Mouse (Mus musculus) testis, postnatal 14 days (tissue): ENCODE data around the gene Tulp3.
A peak's percentile ranks its signal among the peaks of the same experiment; 100 is the strongest.
"Not testable (repeated sequence)": the region's sequence is repeated elsewhere in the genome, so short reads cannot be mapped to it uniquely, and the experiment has no call there.

Experiments
- DNase-seq: peaks from one replicate; pipeline ENCODE4 v3.0.0; 2021; ENCODE audit warnings: low spot score

Gene Tulp3

GRCm38 (mm10) chr6:128355726-128356416 lies at the start of gene Tulp3:
TSS of gene Tulp3 (minus strand) at chr6:128355851.
- DNase-seq = peak; percentile 94

- no peak for DNase-seq
Observed at GRCm38 (mm10) chr6:128404708-128405107, 49.1 kb upstream of the Tulp3 start.

- DNase-seq = peak; percentile 51
Observed at GRCm38 (mm10) chr6:128399421-128400185, 44.0 kb upstream of the Tulp3 start.

GRCm38 (mm10) chr6:128398996-128399395 lies 43.3 kb upstream of the Tulp3 start, which contains the start of gene Nrip2:
TSS of gene Nrip2 (plus strand) at chr6:128399296.
- DNase-seq = no peak

GRCm38 (mm10) chr6:128397574-128398261 lies 42.1 kb upstream of the Tulp3 start:
- DNase-seq = no peak

GRCm38 (mm10) chr6:128390683-128391082 lies 35.0 kb upstream of the Tulp3 start:
- no peak for DNase-seq

GRCm38 (mm10) chr6:128389185-128389584 lies 33.5 kb upstream of the Tulp3 start:
- no peak for DNase-seq

GRCm38 (mm10) chr6:128385026-128385425 lies 29.4 kb upstream of the Tulp3 start:
- no peak for DNase-seq

- no peak for DNase-seq
Observed at GRCm38 (mm10) chr6:128383752-128384151, 28.1 kb upstream of the Tulp3 start.

- no peak for DNase-seq
Observed at GRCm38 (mm10) chr6:128381254-128381653, 25.6 kb upstream of the Tulp3 start.

- not testable (repeated sequence) for DNase-seq
Observed at GRCm38 (mm10) chr6:128380594-128381167, 25.0 kb upstream of the Tulp3 start.

- DNase-seq = no peak
Observed at GRCm38 (mm10) chr6:128379636-128380035, 24.0 kb upstream of the Tulp3 start.

- no peak for DNase-seq
Observed at GRCm38 (mm10) chr6:128376371-128377085, 20.9 kb upstream of the Tulp3 start.

- no peak for DNase-seq
Observed at GRCm38 (mm10) chr6:128375192-128375591, 19.5 kb upstream of the Tulp3 start, which contains the start of the genes Tex52 and Gm44596. TSS of gene Tex52 (plus strand) at chr6:128375456. TSS of gene Gm44596 (plus strand) at chr6:128375503.

- no peak for DNase-seq
Observed at GRCm38 (mm10) chr6:128370040-128370439, 14.4 kb upstream of the Tulp3 start.

- DNase-seq = no peak
Observed at GRCm38 (mm10) chr6:128366466-128366865, 10.8 kb upstream of the Tulp3 start.

GRCm38 (mm10) chr6:128364721-128365120 lies 9.1 kb upstream of the Tulp3 start:
- DNase-seq = no peak

GRCm38 (mm10) chr6:128363007-128363825 lies 7.6 kb upstream of the Tulp3 start:
- no peak for DNase-seq

GRCm38 (mm10) chr6:128362381-128363006 lies 6.8 kb upstream of the Tulp3 start, which contains the start of the genes Rhno1 and Foxm1:
TSS of gene Rhno1 (minus strand) at chr6:128362911.
TSS of gene Foxm1 (plus strand) at chr6:128362967.
- peak; percentile 89 for DNase-seq

- DNase-seq = no peak
Observed at GRCm38 (mm10) chr6:128361901-128362300, 6.2 kb upstream of the Tulp3 start.
